In the genomic region with DNA sequence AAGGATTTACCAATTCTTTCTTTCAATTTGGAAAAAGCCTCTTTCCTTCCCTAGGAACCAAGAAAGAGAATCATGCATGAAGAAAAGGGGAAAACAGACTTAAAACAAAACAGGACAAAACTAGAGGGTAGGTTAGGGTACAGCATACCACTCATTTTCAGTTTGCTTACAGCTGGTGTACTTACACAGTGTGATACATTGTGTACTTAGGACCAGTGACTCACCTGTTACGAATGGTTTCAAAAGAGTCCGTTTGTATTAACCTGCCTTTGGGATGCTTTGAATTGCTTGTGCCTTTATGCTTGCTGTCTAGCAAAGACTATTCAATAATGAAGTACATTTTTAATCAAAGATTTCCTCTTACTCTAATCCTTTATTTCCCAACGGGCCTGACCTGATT, we compare ENCODE assay signal across 29 mouse cellular contexts.
DNase-seq lines count a peak whose midpoint lies in the region; ATAC-seq and TF ChIP-seq lines count a peak whose summit lies in the region.
"Had no signal": no experiment of that assay in that cellular context is flagged by ENCODE, and none has a peak within 500 bp of the region (broad histone marks: within the 10 kb centered on the region; RNA-seq: fewer than 3 reads in every experiment).

No protein-coding gene starts in this region.

- no peaks in the 10 kb centered on the region for H3K36me3 ChIP-seq in forebrain, embryonic 14.5 days (ENCODE audit: control insufficient read depth, insufficient read depth, low read length)
- H3K36me3 ChIP-seq in forebrain, embryonic 13.5 days (ENCODE audit: poor library complexity, severe bottlenecking) = no peaks in the 10 kb centered on the region
- no peaks in the 10 kb centered on the region for H3K36me3 ChIP-seq in midbrain, embryonic 15.5 days (replicated peaks)
- no peaks in the 10 kb centered on the region for H3K36me3 ChIP-seq in midbrain, embryonic 14.5 days (ENCODE audit: control insufficient read depth, insufficient read depth, low read length)
- H3K36me3 ChIP-seq: embryonic facial prominence, embryonic 10.5 days; embryonic facial prominence, embryonic 15.5 days; heart, embryonic 10.5 days; heart, embryonic 15.5 days; hindbrain, embryonic 13.5 days; kidney, embryonic 15.5 days; limb, embryonic 10.5 days; limb, embryonic 15.5 days; liver, embryonic 15.5 days had no signal

- 66% methylated on average over 3 of the region's 3 CpGs for WGBS in forebrain, embryonic 14.5 days
- 62% methylated on average over 3 of the region's 3 CpGs for WGBS in forebrain, embryonic 13.5 days
- WGBS in midbrain, embryonic 15.5 days = 67% methylated on average over 3 of the region's 3 CpGs
- WGBS in midbrain, embryonic 14.5 days = 68% methylated on average over 3 of the region's 3 CpGs

- peaks cover 8% of the 10 kb centered on the region; the same call in 1 of the 2 replicates for H3K4me1 ChIP-seq in forebrain, embryonic 14.5 days (ENCODE audit: control insufficient read depth, insufficient read depth, low read length)
- H3K4me1 ChIP-seq in forebrain, embryonic 13.5 days = peaks cover 12% of the 10 kb centered on the region
- peaks cover 13% of the 10 kb centered on the region; the same call in 1 of the 2 replicates for H3K4me1 ChIP-seq in midbrain, embryonic 15.5 days
- peaks cover 7% of the 10 kb centered on the region for H3K4me1 ChIP-seq in midbrain, embryonic 14.5 days (ENCODE audit: control insufficient read depth, insufficient read depth, low read length)
- H3K4me1 ChIP-seq: embryonic facial prominence, embryonic 10.5 days; embryonic facial prominence, embryonic 15.5 days; heart, embryonic 10.5 days; heart, embryonic 15.5 days; kidney, embryonic 15.5 days; limb, embryonic 10.5 days; limb, embryonic 15.5 days; liver, embryonic 15.5 days had no signal

- no peak for TF ChIP-seq CTCF in layer of hippocampus, adult 2 months (conservative IDR thresholded peaks at IDR 0.05)

- no peaks in the 10 kb centered on the region for H3K27me3 ChIP-seq in forebrain, embryonic 14.5 days (replicated peaks; ENCODE audit: control insufficient read depth, insufficient read depth, low read length)
- no peaks in the 10 kb centered on the region for H3K27me3 ChIP-seq in forebrain, embryonic 13.5 days
- no peaks in the 10 kb centered on the region for H3K27me3 ChIP-seq in midbrain, embryonic 15.5 days (replicated peaks)
- H3K27me3 ChIP-seq in midbrain, embryonic 14.5 days (ENCODE audit: control insufficient read depth, insufficient read depth, low read length) = no peaks in the 10 kb centered on the region
- H3K27me3 ChIP-seq: CH12.LX; embryonic facial prominence, embryonic 15.5 days; heart, embryonic 15.5 days; hindbrain, embryonic 13.5 days; kidney, embryonic 15.5 days; limb, embryonic 15.5 days; liver, embryonic 15.5 days had no signal

- no peaks in the 10 kb centered on the region for H3K9me3 ChIP-seq in forebrain, embryonic 14.5 days (replicated peaks; ENCODE audit: control insufficient read depth, low read length)
- no peaks in the 10 kb centered on the region for H3K9me3 ChIP-seq in forebrain, embryonic 13.5 days (replicated peaks)
- no peaks in the 10 kb centered on the region for H3K9me3 ChIP-seq in midbrain, embryonic 15.5 days
- no peaks in the 10 kb centered on the region for H3K9me3 ChIP-seq in midbrain, embryonic 14.5 days (ENCODE audit: control insufficient read depth, low read length)
- H3K9me3 ChIP-seq: embryonic facial prominence, embryonic 10.5 days; embryonic facial prominence, embryonic 15.5 days; heart, embryonic 10.5 days; heart, embryonic 15.5 days; hindbrain, embryonic 13.5 days; kidney, embryonic 15.5 days; limb, embryonic 10.5 days; limb, embryonic 15.5 days; liver, embryonic 15.5 days had no signal

- H3K4me2 ChIP-seq in forebrain, embryonic 14.5 days (ENCODE audit: low read length) = no peak overlapping the region
- H3K4me2 ChIP-seq in forebrain, embryonic 13.5 days = no peak overlapping the region
- H3K4me2 ChIP-seq in midbrain, embryonic 15.5 days = no peak overlapping the region
- H3K4me2 ChIP-seq in midbrain, embryonic 14.5 days (ENCODE audit: low read length) = no peak overlapping the region
- H3K4me2 ChIP-seq: embryonic facial prominence, embryonic 15.5 days; heart, embryonic 15.5 days; hindbrain, embryonic 13.5 days; kidney, embryonic 15.5 days; limb, embryonic 15.5 days; liver, embryonic 15.5 days had no signal

- 0 out of 2 replicates have a peak overlapping the region, but pooled peaks have one; percentile 18 for H3K27ac ChIP-seq in forebrain, embryonic 14.5 days (ENCODE audit: low read depth, low read length)
- no peak overlapping the region for H3K27ac ChIP-seq in forebrain, embryonic 13.5 days
- H3K27ac ChIP-seq in layer of hippocampus, adult 2 months = peak overlapping the region; percentile 56
- peak overlapping the region; percentile 5; the same call in 1 of the 2 replicates for H3K27ac ChIP-seq in midbrain, embryonic 15.5 days
- no peak overlapping the region for H3K27ac ChIP-seq in midbrain, embryonic 14.5 days (replicated peaks; ENCODE audit: low read depth, low read length)
- H3K27ac ChIP-seq: embryonic facial prominence, embryonic 10.5 days; embryonic facial prominence, embryonic 15.5 days; heart, embryonic 10.5 days; heart, embryonic 15.5 days; hindbrain, embryonic 13.5 days; kidney, embryonic 15.5 days; limb, embryonic 10.5 days; limb, embryonic 15.5 days; liver, embryonic 15.5 days; macrophage had no signal

- no peak overlapping the region for H3K4me3 ChIP-seq in forebrain, embryonic 14.5 days (ENCODE audit: low read depth, low read length)
- no peak overlapping the region for H3K4me3 ChIP-seq in forebrain, embryonic 13.5 days
- no peak overlapping the region for H3K4me3 ChIP-seq in layer of hippocampus, adult 2 months
- no peak overlapping the region for H3K4me3 ChIP-seq in midbrain, embryonic 15.5 days
- no peak overlapping the region for H3K4me3 ChIP-seq in midbrain, embryonic 14.5 days (replicated peaks; ENCODE audit: low read depth, low read length)
- H3K4me3 ChIP-seq: embryonic facial prominence, embryonic 10.5 days; embryonic facial prominence, embryonic 15.5 days; heart, embryonic 10.5 days; heart, embryonic 15.5 days; hindbrain, embryonic 13.5 days; kidney, embryonic 15.5 days; limb, embryonic 10.5 days; limb, embryonic 15.5 days; liver, embryonic 15.5 days had no signal

- no peak for DNase-seq in forebrain, embryonic 14.5 days (ENCODE audit: low spot score)
- DNase-seq in layer of hippocampus, adult 2 months (ENCODE audit: low spot score in 2 of 2) = no peak
- no peak for DNase-seq in layer of hippocampus, postnatal 10 days (ENCODE audit: low spot score in 2 of 2)
- no peak for DNase-seq in midbrain, embryonic 14.5 days
- DNase-seq in gastrocnemius, postnatal 25 days = no peak
- DNase-seq: adrenal gland, adult 8-10 months; cerebellum, adult 2 months; cerebellum, postnatal 14 days; gastrocnemius, postnatal 14 days; heart, adult 11 months; kidney, adult 11 months; kidney, postnatal 25 days; lung, postnatal 10 days; thymus, postnatal 14 days had no signal

- H3K9ac ChIP-seq in forebrain, embryonic 14.5 days (ENCODE audit: low read length) = no peak overlapping the region
- no peak overlapping the region for H3K9ac ChIP-seq in forebrain, embryonic 13.5 days
- no peak overlapping the region for H3K9ac ChIP-seq in midbrain, embryonic 15.5 days
- H3K9ac ChIP-seq in midbrain, embryonic 14.5 days (replicated peaks; ENCODE audit: low read length) = no peak overlapping the region
- H3K9ac ChIP-seq: embryonic facial prominence, embryonic 15.5 days; heart, embryonic 15.5 days; hindbrain, embryonic 13.5 days; kidney, embryonic 15.5 days; limb, embryonic 15.5 days; liver, embryonic 15.5 days had no signal

- no peak for ATAC-seq in forebrain, embryonic 14.5 days
- no peak for ATAC-seq in forebrain, embryonic 13.5 days
- ATAC-seq in midbrain, embryonic 15.5 days (replicated peaks) = no peak
- ATAC-seq in midbrain, embryonic 14.5 days (ENCODE audit: low FRiP score, low TSS enrichment) = no peak
- ATAC-seq: activated CD4-positive, CD25-positive, alpha-beta regulatory T cell, adult 4 months; inflammation-experienced regulatory T-cells, adult 6 months had no signal

Comparison
In these comparisons a context has a peak if more than half of its experiments do, and no peak if none do; other contexts are left out.
1. H3K27ac ChIP-seq: peak in forebrain, embryonic 14.5 days (single experiment), layer of hippocampus, adult 2 months (single experiment) and midbrain, embryonic 15.5 days (single experiment); none in forebrain, embryonic 13.5 days (single experiment) and midbrain, embryonic 14.5 days (single experiment).